Mouse (Mus musculus) monocyte, adult 2 months (primary cell): ENCODE measurements at regions not wholly inside any gene's neighbourhood (a gene's known extent, or its start where the extent isn't known, plus 50 kb on each side); places are given as distances from the start of the nearest gene placed in this dataset.
"Not testable (repeated sequence)": the region's sequence is repeated elsewhere in the genome, so short reads cannot be mapped to it uniquely, and the experiment has no call there.

Experiments used
- DNase-seq, 2 experiments: peaks; one replicate each; pipeline ENCODE4 v3.0.0; 2022; ENCODE audit warnings: low spot score in 2 of 2, low read depth in 1 of 2

GRCm38 (mm10) chr17:10150403-10150689 lies 169.3 kb downstream of the Qk start:
- not testable (repeated sequence) for DNase-seq

GRCm38 (mm10) chr17:10149682-10150402 lies 169.8 kb downstream of the Qk start:
- no peak for DNase-seq

GRCm38 (mm10) chr17:10147106-10147505 lies 172.5 kb downstream of the Qk start:
- no peak for DNase-seq

- no peak for DNase-seq
Observed at GRCm38 (mm10) chr17:10146576-10146975, 173.1 kb downstream of the Qk start.

- no peak for DNase-seq
Observed at GRCm38 (mm10) chr17:10138847-10139246, 180.8 kb downstream of the Qk start.

- DNase-seq, result no peak
Observed at GRCm38 (mm10) chr17:10138374-10138773, 181.3 kb downstream of the Qk start.

- DNase-seq, result no peak
Observed at GRCm38 (mm10) chr17:10135111-10135510, 184.5 kb downstream of the Qk start.

GRCm38 (mm10) chr17:10128591-10128990 lies 191.1 kb downstream of the Qk start:
- no peak for DNase-seq

- no peak for DNase-seq
Observed at GRCm38 (mm10) chr17:10122411-10122810, 197.2 kb downstream of the Qk start.

GRCm38 (mm10) chr17:10112118-10112517 lies 207.5 kb downstream of the Qk start:
- DNase-seq, result no peak

- no peak for DNase-seq
Observed at GRCm38 (mm10) chr17:10110375-10110675, 209.3 kb downstream of the Qk start.

- DNase-seq, result no peak
Observed at GRCm38 (mm10) chr17:10109511-10110374, 209.9 kb downstream of the Qk start.

GRCm38 (mm10) chr17:10105299-10105698 lies 214.4 kb downstream of the Qk start:
- no peak for DNase-seq

GRCm38 (mm10) chr17:10098199-10098598 lies 221.5 kb downstream of the Qk start:
- no peak for DNase-seq

- no peak for DNase-seq
Observed at GRCm38 (mm10) chr17:10097691-10098090, 222.0 kb downstream of the Qk start.

- no peak for DNase-seq
Observed at GRCm38 (mm10) chr17:10095841-10096301, 223.8 kb downstream of the Qk start.

- DNase-seq, result no peak
Observed at GRCm38 (mm10) chr17:10094108-10094521, 225.5 kb downstream of the Qk start.

GRCm38 (mm10) chr17:10093437-10094107 lies 226.1 kb downstream of the Qk start:
- DNase-seq, result peak in 1 of 2 experiments; percentile 21

GRCm38 (mm10) chr17:10087192-10087886 lies 232.3 kb downstream of the Qk start:
- DNase-seq, result no peak

GRCm38 (mm10) chr17:10086558-10086957 lies 233.1 kb downstream of the Qk start:
- no peak for DNase-seq

GRCm38 (mm10) chr17:10086132-10086531 lies 233.5 kb downstream of the Qk start:
- DNase-seq, result no peak
